Mouse (Mus musculus) forebrain, embryonic 14.5 days (tissue): ENCODE measurements around the gene Cers3. TPM values are rescaled to one million over a fixed set of nuclear protein-coding genes. Genes with fewer than 3 reads are reported as not detected.

Source experiments
- ATAC-seq: fragments of 200-750 bp; cut with Nextera tagmentation; 2 replicates; pipeline ENCODE4 v1.8.0; 2017; ENCODE audit warnings: mild to moderate bottlenecking, moderate library complexity
- DNase-seq: peaks from one replicate; pipeline ENCODE4 v3.0.0-alpha.2; 2015; ENCODE audit warnings: low spot score
- H3K27ac ChIP-seq: fragments of 300-500 bp; sonication (generic); 2 replicates; pipeline ENCODE4 v1.5.1; 2014; ENCODE audit warnings: low read depth, mild to moderate bottlenecking, control low read depth, low read length, moderate library complexity
- H3K27me3 ChIP-seq: fragments of 300-500 bp; sonication (generic); replicated peaks from 2 replicates; pipeline ENCODE4 v1.6.1; 2014; ENCODE audit warnings: low read length, control low read depth, mixed read lengths; ENCODE audit not compliant: control insufficient read depth, insufficient read depth
- H3K36me3 ChIP-seq: fragments of 300-500 bp; sonication (generic); 2 replicates; pipeline ENCODE4 v1.6.1; 2014; ENCODE audit warnings: low read length, control low read depth; ENCODE audit not compliant: control insufficient read depth, insufficient read depth
- H3K4me1 ChIP-seq: fragments of 300-500 bp; sonication (generic); 2 replicates; pipeline ENCODE4 v1.6.1; 2014; ENCODE audit warnings: antibody characterized with exemption, low read length, control low read depth; ENCODE audit not compliant: control insufficient read depth, insufficient read depth
- H3K4me2 ChIP-seq: fragments of 300-500 bp; sonication (generic); 2 replicates; pipeline ENCODE4 v1.6.1; 2014; ENCODE audit warnings: mild to moderate bottlenecking, control low read depth, low read length
- H3K4me3 ChIP-seq: fragments of 300-500 bp; sonication (generic); 2 replicates; pipeline ENCODE4 v1.5.1; 2014; ENCODE audit warnings: low read depth, low read length, control low read depth
- H3K9ac ChIP-seq: fragments of 300-500 bp; sonication (generic); 2 replicates; pipeline ENCODE4 v1.6.1; 2014; ENCODE audit warnings: mild to moderate bottlenecking, low read length, control low read depth, moderate library complexity
- H3K9me3 ChIP-seq: fragments of 300-500 bp; sonication (generic); replicated peaks from 2 replicates; pipeline ENCODE4 v1.6.1; 2016; ENCODE audit warnings: low read length, control low read depth, mixed read lengths; ENCODE audit not compliant: control insufficient read depth
- WGBS: fragments of 180-500 bp; shearing (Covaris S2); extraction: QIAGEN DNeasy Blood & Tissue Kit; methylation state at CpG from one replicate; pipeline ENCODE4 v1.1.7; 2014; 5-methylcytosine and 5-hydroxymethylcytosine counted together
- polyA plus RNA-seq: library from polyadenylated mRNA; unstranded; fragments of >200 nt; fragmentation: Nextera tagmentation; extraction: Ambion mirVana; gene quantifications from 2 replicates; pipeline ENCODE4 v1.2.1, GENCODE M21; 2014

The Cers3 gene
- polyA plus RNA-seq, 1 experiment from 2014 or later, result 0.50 TPM

GRCm38 (mm10) chr7:66789860-66790748, 46.8 kb downstream of the Cers3 start:
- DNase-seq, result no peak
- no peak for ATAC-seq
- Histone ChIP-seq H3K4me1 (no peaks in the 10 kb centered on the region), H3K36me3 (no peaks in the 10 kb centered on the region), H3K27me3 (no peaks in the 10 kb centered on the region), H3K4me2 (no peak overlapping the region), H3K4me3 (no peak overlapping the region), H3K9me3 (no peaks in the 10 kb centered on the region), H3K9ac (no peak overlapping the region), H3K27ac (no peak overlapping the region)
- WGBS, result 31% methylated on average over 6 of the region's 8 CpGs

- H3K9me3 ChIP-seq, result no peaks in the 10 kb centered on the region
- H3K27ac ChIP-seq, result no peak overlapping the region
- no peaks in the 10 kb centered on the region for H3K27me3 ChIP-seq
- no peaks in the 10 kb centered on the region for H3K4me1 ChIP-seq
- no peak overlapping the region for H3K4me2 ChIP-seq
- ATAC-seq (no peak), DNase-seq (no peak)
- no peak overlapping the region for H3K4me3 ChIP-seq
- H3K36me3 ChIP-seq, result no peaks in the 10 kb centered on the region
- 94% methylated on average over 3 of the region's 3 CpGs for WGBS
- no peak overlapping the region for H3K9ac ChIP-seq
Measured at GRCm38 (mm10) chr7:66791022-66791421, 47.7 kb downstream of the Cers3 start.

- ATAC-seq (no peak), DNase-seq (no peak)
- no peak overlapping the region for H3K4me3 ChIP-seq
- no peak overlapping the region for H3K27ac ChIP-seq
- no peaks in the 10 kb centered on the region for H3K9me3 ChIP-seq
- no peak overlapping the region for H3K4me2 ChIP-seq
- no peaks in the 10 kb centered on the region for H3K4me1 ChIP-seq
- no peak overlapping the region for H3K9ac ChIP-seq
- H3K27me3 ChIP-seq, result no peaks in the 10 kb centered on the region
- no peaks in the 10 kb centered on the region for H3K36me3 ChIP-seq
- WGBS, result 45% methylated on average over 1 of the region's 1 CpGs
Measured at GRCm38 (mm10) chr7:66796909-66797308, 53.6 kb downstream of the Cers3 start.

- H3K9me3 ChIP-seq, result no peaks in the 10 kb centered on the region
- H3K27ac ChIP-seq, result no peak overlapping the region
- H3K4me3 ChIP-seq, result no peak overlapping the region
- DNase-seq, result no peak
- no peak overlapping the region for H3K4me2 ChIP-seq
- no peaks in the 10 kb centered on the region for H3K4me1 ChIP-seq
- no peak overlapping the region for H3K9ac ChIP-seq
- 91% methylated on average over 1 of the region's 1 CpGs for WGBS
- no peaks in the 10 kb centered on the region for H3K27me3 ChIP-seq
- no peak for ATAC-seq
- no peaks in the 10 kb centered on the region for H3K36me3 ChIP-seq
Measured at GRCm38 (mm10) chr7:66797345-66797744, 54.0 kb downstream of the Cers3 start.

GRCm38 (mm10) chr7:66798826-66799225, 55.5 kb downstream of the Cers3 start:
- DNase-seq (no peak), ATAC-seq (no peak)
- Histone ChIP-seq H3K27ac (no peak overlapping the region), H3K9ac (no peak overlapping the region), H3K27me3 (no peaks in the 10 kb centered on the region), H3K4me1 (0 out of 2 replicates have a peak, but pooled peaks cover under 1% of the 10 kb centered on the region), H3K9me3 (no peaks in the 10 kb centered on the region), H3K4me2 (no peak overlapping the region), H3K36me3 (no peaks in the 10 kb centered on the region), H3K4me3 (no peak overlapping the region)
- 60% methylated on average over 5 of the region's 5 CpGs for WGBS

GRCm38 (mm10) chr7:66800784-66801183, 57.5 kb downstream of the Cers3 start:
- Histone ChIP-seq H3K27ac (no peak overlapping the region), H3K4me3 (no peak overlapping the region), H3K4me2 (no peak overlapping the region), H3K36me3 (no peaks in the 10 kb centered on the region), H3K9ac (no peak overlapping the region), H3K9me3 (no peaks in the 10 kb centered on the region), H3K27me3 (no peaks in the 10 kb centered on the region), H3K4me1 (0 out of 2 replicates have a peak, but pooled peaks cover 2% of the 10 kb centered on the region)
- ATAC-seq (no peak), DNase-seq (no peak)
- 75% methylated on average over 5 of the region's 5 CpGs for WGBS

- Histone ChIP-seq H3K9me3 (no peaks in the 10 kb centered on the region), H3K4me1 (0 out of 2 replicates have a peak, but pooled peaks cover 2% of the 10 kb centered on the region), H3K9ac (no peak overlapping the region), H3K27ac (no peak overlapping the region), H3K4me2 (no peak overlapping the region), H3K27me3 (no peaks in the 10 kb centered on the region), H3K4me3 (no peak overlapping the region), H3K36me3 (no peaks in the 10 kb centered on the region)
- ATAC-seq (no peak), DNase-seq (no peak)
Measured at GRCm38 (mm10) chr7:66801785-66802184, 58.5 kb downstream of the Cers3 start.

GRCm38 (mm10) chr7:66803798-66804197, 60.5 kb downstream of the Cers3 start:
- no peaks in the 10 kb centered on the region for H3K36me3 ChIP-seq
- WGBS, result 47% methylated on average over 5 of the region's 5 CpGs
- H3K9me3 ChIP-seq, result no peaks in the 10 kb centered on the region
- no peak for ATAC-seq
- H3K4me1 ChIP-seq, result 0 out of 2 replicates have a peak, but pooled peaks cover 2% of the 10 kb centered on the region
- H3K9ac ChIP-seq, result no peak overlapping the region
- H3K4me3 ChIP-seq, result no peak overlapping the region
- H3K4me2 ChIP-seq, result no peak overlapping the region
- no peak overlapping the region for H3K27ac ChIP-seq
- H3K27me3 ChIP-seq, result no peaks in the 10 kb centered on the region
- no peak for DNase-seq

- WGBS, result 79% methylated on average over 3 of the region's 3 CpGs
- H3K4me1 ChIP-seq, result 0 out of 2 replicates have a peak, but pooled peaks cover 2% of the 10 kb centered on the region
- no peak overlapping the region for H3K4me2 ChIP-seq
- H3K36me3 ChIP-seq, result no peaks in the 10 kb centered on the region
- no peak overlapping the region for H3K9ac ChIP-seq
- H3K27me3 ChIP-seq, result no peaks in the 10 kb centered on the region
- no peak overlapping the region for H3K27ac ChIP-seq
- H3K4me3 ChIP-seq, result no peak overlapping the region
- H3K9me3 ChIP-seq, result no peaks in the 10 kb centered on the region
- no peak for DNase-seq
- ATAC-seq, result no peak
Measured at GRCm38 (mm10) chr7:66806801-66807200, 63.5 kb downstream of the Cers3 start.
